Mouse (Mus musculus) T-cell, adult 2 months (primary cell): ENCODE results near the gene Zfp965.
"Not testable (repeated sequence)": the region's sequence is repeated elsewhere in the genome, so short reads cannot be mapped to it uniquely, and the experiment has no call there.

Source experiments
- DNase-seq: peaks from one replicate; pipeline ENCODE4 v3.0.0; 2022; ENCODE audit warnings: low spot score

Gene Zfp965

GRCm38 (mm10) chr2:175469685-175470084 is at the start of gene Zfp965:
TSS of gene Zfp965 (plus strand) at chr2:175469985.
- not testable (repeated sequence) for DNase-seq

GRCm38 (mm10) chr2:175435707-175436106 is 34.1 kb upstream of the Zfp965 start, which contains the start of gene Gm4724:
TSS of gene Gm4724 (minus strand) at chr2:175435807.
- DNase-seq, result not testable (repeated sequence)
